Mouse (Mus musculus): Measurements from ENCODE around the gene Tuft1.

The Tuft1 gene

DNA sequence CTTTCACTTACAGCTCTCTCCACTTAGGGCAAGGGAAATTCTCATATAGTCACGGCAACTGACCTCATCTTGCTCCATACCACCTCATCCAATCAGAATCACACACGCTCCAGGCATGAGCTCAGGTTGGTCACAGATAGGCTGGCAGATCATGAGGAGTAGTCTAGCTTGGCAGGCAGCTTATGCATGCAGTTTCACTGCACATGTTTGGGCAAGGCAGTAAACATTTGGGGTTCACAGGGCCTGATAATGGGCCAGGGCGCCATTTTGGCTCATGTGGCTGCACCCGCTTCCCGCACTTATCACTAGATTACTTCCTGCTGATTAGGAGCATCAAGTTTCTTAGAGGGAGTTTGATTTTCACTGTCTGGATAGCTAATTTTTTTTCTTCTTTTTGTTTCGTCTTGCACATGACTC lies 62.8 kb downstream of the Tuft1 start:
- no peak for DNase-seq (ENCODE audit: low spot score)

DNA sequence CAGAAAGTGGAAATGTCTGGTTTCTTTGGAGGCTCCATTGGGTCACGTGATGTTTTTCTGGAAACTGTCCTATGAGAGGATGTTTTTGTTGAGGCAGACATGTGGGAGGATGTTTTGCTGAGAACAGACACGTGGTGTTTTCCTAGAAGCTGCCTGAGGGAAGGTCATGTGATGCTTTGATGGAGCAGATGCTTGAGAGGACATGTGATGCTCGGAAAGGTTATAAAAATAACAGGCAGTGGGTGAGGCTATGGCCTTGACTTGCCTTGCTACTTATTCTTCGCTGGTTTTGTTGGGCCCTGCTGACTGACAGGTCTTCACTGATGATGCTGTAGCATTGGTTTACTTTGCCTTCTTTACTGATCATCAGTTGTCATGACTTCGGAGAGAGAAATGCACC lies 67.6 kb downstream of the Tuft1 start:
- DNase-seq (ENCODE audit: low spot score) = no peak

DNA sequence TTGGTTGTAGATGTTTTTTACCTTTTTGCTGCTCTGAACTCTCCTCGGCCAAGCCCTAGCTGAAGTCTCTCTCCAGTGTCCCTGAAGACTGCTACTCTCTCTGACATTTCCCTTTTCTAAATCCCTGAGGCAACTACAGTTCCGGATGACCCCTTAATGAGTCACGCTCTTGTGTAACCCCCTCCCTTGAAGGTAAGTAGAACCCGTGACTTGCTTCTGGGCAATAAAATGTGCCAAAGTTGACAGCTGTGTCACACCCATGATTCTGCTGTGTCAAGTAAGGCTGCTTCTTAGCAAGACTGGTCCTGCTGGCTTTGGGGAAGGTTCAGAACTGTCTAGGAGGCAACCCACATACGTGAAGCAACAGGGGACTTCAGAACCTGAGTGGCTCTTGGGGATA lies 70.7 kb downstream of the Tuft1 start:
- no peak for DNase-seq (ENCODE audit: low spot score)

DNA sequence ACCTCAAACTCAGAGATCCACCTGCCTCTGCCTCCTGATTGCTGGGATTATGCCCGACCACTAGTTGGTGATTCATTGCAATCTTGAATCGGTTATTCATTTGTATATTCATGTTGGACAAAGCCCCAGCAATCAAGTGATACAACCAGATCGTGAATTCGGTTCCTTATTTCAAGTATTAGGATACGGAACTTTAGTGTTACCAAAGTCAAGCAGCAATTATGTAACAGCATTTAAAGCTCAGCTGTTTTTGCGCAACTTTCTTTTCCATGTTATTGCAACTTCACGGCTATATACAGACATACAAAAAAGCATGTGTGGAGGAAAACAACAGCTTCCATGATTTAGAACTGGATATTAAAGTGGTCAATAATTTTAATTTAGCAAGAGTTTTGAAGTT lies 75.7 kb downstream of the Tuft1 start:
- no peak for DNase-seq (ENCODE audit: low spot score)

DNA sequence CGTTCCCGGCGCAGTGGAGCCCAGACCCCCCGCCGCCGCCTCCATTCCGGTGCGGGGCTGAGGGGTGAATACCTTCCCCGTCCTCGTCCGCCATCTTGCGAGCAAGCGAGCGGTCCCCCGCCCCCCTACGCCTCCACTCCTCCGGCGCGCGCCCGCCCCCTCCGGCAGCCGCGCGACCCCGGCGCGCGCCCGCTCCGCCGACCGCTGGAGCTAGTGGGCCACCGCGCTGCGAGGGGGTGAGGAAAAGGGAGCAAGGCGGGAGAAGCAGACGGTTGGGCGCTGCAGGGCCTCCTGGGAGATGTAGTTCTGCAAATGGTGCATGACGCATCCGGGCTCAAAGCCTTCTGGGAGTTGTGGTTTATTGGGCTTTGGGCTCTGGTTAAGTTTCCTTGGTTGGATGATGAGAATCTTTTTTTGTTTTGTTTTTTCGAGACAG lies 76.2 kb downstream of the Tuft1 start, which contains the start of gene Snx27:
Gene Snx27 (minus strand): TSS at position 261 of the 436 bp plus-strand sequence.
- peak; percentile 66 for DNase-seq (ENCODE audit: low spot score)

DNA sequence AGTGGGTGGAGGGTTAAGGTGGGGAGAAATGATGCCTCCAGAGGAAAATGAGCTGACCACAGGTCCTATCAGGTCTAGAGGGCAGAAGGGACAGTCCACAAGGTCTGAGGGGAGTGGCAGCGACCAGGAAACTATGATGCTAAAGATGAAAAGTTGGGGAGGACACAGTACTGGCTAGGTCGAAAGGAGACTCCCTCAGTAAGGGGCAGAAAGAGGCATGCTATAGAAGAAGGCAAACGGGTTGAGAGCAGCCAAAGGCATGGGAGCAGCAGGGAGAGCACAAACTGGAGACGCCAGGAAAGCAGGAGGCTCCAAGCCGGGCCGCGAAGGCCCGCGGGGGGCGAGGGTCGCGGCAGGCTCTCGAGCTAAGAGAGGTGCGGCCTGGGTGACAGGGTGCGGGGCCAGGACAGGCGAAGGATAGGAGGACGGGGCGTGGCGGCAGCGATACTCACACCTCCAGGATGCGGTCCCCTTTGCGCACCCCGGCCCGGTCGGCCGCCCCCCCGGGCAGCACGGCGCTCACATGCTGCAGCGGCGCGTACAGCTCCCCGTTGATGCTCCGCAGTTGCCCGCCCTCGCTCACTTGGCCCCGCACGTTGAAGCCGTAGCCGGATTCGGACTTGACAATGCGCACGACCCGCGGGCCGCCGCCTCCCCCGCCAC lies 76.7 kb downstream of the Tuft1 start:
- DNase-seq (ENCODE audit: low spot score) = no peak

DNA sequence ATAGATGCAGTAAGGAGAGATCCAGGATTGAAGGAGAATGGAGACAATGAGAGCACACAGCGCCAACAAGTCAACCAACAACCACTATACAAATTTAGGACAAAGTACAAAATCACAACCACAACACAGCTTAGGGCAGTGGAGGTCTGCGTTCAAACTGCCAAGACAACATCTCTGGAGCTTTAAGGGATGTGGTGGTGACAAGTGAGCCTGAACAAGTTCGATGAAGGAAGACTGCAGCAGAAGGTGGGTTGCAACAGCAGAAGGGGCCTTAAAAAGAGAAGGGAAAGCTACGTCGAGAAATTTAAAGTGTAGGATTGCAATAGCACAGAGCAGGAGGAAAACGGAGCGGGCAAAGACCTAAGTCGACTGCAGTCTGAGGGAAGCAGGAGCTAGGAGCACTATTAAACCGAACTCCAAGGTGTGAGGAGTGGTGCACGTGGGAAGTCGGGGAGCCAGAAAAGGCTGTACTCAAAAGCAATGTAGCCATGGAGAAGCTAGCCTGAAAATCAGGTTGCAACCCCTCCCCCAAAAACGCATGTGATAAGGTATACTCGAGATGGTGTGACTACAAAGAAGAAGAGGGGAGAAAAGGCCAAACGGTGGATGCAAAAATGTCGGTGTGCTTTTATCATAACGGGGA lies 77.4 kb downstream of the Tuft1 start:
- DNase-seq (ENCODE audit: low spot score) = peak; percentile 16

DNA sequence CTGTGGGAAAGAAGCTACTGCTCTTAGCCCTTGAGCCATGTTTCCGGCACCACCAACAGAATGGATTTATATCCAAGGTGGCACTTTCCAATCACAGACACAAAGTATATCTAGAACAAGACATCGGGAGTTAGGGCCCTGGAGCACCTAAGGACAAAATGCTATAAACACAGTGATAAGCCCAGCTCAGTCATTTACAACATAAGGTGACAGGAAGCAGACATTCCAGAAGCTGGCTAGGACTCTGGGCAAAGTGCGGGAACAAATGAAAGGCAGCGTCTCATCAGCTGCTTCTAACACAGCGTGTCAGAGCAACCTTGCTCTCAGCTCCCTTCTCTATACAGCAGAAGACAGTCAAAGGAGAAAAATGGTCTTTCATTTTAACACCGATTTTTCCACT lies 84.2 kb downstream of the Tuft1 start:
- DNase-seq (ENCODE audit: low spot score) = no peak

DNA sequence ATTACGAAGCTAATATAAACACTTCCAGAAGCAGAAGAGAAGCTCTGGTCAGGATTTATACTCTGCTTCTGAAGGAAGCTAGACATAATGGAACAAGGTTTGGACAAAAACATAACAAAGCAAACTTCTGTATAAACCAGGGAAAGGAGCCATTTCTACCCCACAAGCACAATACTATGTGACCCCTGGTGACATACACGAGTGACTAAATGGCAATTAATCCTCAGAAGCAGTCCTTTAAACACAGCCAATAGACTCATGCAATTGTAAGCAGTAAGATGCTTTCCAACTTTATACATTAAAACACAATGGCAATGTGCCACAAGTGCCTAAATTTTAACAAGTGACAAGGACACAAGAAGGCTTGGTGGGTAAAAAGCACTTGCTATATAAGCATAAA lies 91.4 kb downstream of the Tuft1 start:
- DNase-seq (ENCODE audit: low spot score) = no peak

DNA sequence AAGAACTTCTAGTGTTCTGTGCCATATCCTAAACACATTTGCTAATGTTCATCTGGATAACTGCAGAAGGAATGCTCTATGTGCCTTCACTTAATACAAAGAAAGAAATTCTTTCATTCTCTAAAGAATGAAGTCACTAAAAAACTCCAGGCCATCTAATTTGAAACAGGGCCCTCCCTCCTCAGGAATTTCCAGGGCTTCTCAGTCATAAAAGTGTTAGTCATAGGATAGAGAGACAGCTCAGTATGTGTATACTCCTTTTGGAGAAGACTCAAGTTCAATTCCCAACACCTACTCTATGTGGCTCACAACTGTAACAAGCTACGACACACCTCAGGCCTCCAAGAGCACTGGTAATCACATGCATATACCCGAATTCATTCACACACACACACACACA lies 93.1 kb downstream of the Tuft1 start:
- DNase-seq (ENCODE audit: low spot score) = no peak

DNA sequence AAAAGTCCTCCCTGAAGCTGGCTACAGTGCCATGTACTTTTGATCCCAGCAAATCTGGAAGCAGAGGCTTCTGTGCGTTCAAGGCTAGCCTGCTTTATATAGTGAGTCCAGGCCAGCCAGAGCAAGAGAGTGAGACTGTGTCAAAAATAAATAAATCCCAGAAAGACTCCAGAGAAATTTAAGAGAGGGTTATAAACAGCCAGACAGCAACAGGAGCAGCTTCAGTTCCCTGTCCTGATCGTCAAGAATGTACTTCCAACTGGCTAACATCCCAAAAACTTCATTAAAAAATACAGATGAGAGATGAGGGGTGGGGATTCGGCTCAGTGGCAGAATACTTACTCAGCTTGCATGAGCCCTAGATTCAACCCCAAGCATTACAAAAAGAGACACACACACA lies 93.5 kb downstream of the Tuft1 start:
- no peak for DNase-seq (ENCODE audit: low spot score)

DNA sequence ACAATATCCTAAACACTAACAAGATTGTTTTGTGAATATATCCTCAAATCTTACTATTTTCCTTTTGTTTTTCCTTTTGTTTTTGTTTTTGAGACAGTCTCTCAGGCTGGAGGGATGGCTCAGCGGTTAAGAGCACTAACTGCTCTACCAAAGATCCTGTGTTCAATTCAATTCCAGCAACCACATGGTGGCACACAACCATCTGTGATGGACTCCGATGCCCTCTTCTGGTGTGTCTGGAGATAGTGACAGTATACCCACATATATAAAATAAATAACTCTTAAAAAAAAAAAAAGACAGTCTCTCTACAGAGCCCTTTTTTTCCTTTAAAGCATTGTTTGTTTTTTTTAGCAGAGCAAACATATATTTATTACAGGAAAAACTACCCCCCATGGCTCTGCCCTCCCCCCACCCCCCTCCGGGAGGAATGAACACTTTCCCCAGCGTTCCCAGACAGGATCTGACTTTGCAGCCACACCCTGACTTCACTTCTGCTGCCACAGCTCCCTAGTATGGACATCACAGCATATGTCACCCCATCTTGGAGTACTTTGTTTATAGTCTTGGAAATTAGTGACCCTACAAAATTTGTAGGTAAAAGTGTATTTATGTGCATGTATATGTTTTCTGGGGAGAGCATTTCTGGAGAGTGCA lies 94.2 kb downstream of the Tuft1 start:
- no peak for DNase-seq (ENCODE audit: low spot score)

DNA sequence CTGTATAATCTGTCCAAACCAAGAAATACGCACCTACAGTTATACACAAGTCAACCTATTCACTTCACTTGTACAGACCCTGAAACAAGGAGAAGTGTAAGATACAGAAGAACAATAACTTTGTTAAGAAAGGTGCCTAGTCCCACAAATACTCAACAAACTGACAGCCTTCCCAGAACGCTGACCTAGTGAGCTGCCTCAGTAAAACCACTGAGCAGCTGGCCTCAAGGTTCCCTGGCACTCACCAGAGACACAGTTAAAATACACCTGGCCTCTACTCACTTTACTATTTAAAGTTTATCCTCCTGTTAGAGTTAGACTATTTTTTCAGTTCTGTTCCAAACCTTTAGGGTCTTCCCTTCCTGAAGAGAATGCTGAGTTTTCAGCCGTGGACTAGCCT lies 95.5 kb downstream of the Tuft1 start:
- DNase-seq (ENCODE audit: low spot score) = no peak
